Mouse (Mus musculus) splenic B cell, adult 2 months (primary cell): ENCODE results near the gene Oxnad1.
"Not testable (repeated sequence)": the region's sequence is repeated elsewhere in the genome, so short reads cannot be mapped to it uniquely, and the experiment has no call there.

ENCODE experiments used
- DNase-seq: peaks from one replicate; pipeline ENCODE4 v3.0.0-alpha.2; 2011; ENCODE audit warnings: low read depth, low spot score
- H3K27me3 ChIP-seq: 2 replicates; pipeline ENCODE4 v1.6.1; 2012; ENCODE audit warnings: mild to moderate bottlenecking, low read length, moderate library complexity, mixed read lengths; ENCODE audit not compliant: control insufficient read depth, poor library complexity, insufficient read depth, severe bottlenecking
- H3K36me3 ChIP-seq: 2 replicates; pipeline ENCODE4 v1.6.1; 2012; ENCODE audit warnings: mild to moderate bottlenecking, low read length, moderate library complexity, mixed read lengths; ENCODE audit not compliant: control insufficient read depth, poor library complexity, insufficient read depth, severe bottlenecking

The Oxnad1 gene

DNA sequence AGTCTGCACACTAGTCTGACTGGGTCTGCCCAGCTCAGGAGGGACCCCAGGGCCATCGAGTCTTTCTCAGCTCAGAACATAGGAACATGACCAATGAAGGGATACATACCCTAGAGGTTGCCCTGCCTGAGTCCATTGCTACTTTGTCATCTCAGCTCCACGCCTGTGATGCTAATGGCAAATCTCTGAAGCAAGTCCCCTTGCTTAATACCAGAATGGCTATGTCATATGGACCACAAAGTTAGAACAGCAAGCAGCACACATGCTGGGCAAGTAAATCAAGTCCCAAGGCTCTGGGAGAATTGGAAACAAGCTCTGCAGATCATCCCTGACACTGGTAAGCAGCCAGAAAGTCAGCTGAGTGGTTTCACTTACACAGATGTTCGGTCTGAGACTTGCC is 13.8 kb downstream of the Oxnad1 start:
- DNase-seq: no peak
- no peaks in the 10 kb centered on the region for H3K27me3 ChIP-seq
- H3K36me3 ChIP-seq: peaks cover 11% of the 10 kb centered on the region

DNA sequence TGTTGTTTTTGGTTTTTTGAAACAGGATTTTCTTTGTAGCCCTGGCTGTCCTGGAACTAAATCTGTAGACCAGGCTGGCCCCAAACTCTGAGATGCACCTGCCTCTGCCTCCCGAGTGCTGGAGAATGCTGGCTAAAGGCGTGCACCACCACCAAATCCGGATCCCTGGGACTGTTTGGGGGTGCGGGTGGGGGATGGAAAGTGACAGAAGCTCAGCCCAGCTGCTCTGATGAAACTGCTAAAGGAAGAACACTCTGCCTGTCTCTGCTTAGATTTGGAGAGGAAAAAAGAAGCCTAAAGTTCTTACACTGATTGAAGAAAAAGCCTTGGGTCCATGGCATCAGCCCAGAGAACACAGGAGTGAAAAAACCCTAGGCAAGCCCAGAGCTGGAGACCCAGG is 18.4 kb downstream of the Oxnad1 start:
- DNase-seq: no peak
- Histone ChIP-seq H3K27me3 (no peaks in the 10 kb centered on the region), H3K36me3 (peaks cover 9% of the 10 kb centered on the region)

DNA sequence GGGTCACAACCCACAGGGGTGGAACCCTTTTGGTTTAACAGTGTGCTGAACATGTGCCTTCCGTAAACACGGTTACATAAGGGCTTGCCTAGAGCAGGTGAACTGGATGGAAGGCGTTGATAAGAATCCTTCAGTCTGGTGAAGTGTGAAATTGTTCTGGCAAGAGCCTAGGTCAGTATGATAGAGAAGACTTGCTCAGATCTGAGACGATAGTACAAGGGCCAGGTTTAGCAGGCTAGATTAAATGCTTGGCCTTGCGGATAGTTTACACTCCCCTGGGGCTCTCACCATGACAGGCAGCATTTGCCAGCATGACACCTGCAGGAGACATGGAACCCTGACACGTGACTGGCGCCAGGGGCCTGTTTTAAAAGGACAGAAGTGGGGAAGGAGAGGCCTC is 20.5 kb downstream of the Oxnad1 start:
- DNase-seq: no peak
- Histone ChIP-seq H3K27me3 (no peaks in the 10 kb centered on the region), H3K36me3 (no peaks in the 10 kb centered on the region; the same call in 1 of the 2 replicates)

DNA sequence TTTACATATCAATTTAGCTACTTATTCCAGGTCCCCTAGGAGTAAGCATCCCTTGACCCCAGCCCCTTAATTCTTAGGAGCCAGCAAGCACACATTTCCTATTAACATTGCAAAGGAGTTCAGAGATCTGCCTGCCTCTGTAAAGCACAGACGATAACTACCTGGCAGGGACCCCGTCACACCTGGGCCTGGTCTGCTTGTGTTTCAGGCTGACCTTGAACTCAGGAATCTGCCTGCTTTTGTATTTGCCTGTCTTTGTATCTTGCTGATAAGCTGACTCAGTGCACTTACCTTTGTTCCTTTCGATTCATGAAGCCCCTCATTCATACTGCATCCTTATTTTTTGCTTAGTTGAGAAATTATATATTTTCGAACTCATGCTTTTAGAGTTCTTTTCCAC is 21.7 kb downstream of the Oxnad1 start:
- H3K27me3 ChIP-seq: no peaks in the 10 kb centered on the region
- H3K36me3 ChIP-seq: no peaks in the 10 kb centered on the region
- no peak for DNase-seq

DNA sequence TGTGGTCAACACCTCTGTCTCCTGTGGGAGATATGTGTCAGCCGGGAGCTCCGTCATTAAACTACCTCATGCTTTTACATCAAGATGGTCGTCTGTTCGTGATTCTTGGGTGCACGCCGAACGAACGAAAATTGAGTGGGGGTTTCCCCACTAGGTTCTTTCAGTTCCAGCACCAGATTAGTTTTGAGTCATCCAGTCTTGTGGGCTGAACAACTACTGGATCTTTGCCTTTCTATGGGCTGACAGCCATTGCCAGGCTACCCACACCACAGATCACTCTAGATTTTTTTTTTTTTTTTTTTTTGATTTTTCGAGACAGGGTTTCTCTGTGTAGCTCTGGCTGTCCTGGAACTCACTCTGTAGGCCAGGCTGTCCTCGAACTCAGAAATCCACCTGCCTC is 26.9 kb downstream of the Oxnad1 start:
- H3K36me3 ChIP-seq, H3K27me3 ChIP-seq, DNase-seq: not testable (repeated sequence)

DNA sequence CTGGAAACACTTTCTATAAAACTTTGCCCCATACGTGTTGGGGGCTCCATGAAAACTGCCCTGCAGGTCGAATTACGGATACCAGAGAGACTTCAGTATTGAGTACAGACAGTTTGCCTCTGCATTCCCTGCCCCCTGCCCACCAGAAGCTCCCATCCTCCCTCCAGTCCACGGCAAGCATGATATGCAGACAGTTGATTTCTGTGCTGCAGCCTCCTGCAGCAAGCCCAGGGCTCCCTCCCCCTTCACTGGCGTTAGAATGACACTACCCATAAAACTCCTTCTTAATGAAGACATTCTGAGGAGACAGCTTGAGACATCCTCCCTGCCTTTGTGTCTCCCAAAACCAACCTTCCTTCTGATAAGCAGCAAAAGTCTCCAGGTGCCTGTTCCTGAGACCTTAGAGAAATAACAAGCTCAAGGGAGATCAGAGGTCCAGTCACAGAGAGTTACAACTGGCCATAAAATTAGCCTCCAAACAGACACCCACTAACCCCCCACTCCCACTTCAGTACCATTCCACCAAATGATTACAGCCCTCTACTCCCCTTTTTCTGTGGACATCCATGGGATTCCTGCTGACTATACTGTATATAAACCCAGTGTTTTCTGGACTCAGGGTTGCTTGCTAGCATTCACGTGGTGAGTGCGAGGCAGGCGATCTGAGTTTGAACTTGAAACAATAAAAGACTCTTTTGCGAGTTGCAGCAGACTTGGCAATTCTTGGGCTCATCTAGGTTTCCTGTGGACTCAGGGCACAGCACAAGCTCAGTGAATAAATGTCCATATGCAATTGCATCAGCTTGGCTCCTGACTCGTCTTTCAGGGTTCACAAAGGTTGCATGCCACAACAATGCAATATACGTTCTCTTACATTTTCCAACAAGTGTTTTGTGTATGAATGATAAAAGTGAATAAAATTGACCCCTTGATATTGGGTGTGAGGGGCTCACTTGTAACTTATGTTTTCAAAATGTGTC is 36.1 kb downstream of the Oxnad1 start:
- DNase-seq: no peak
- Histone ChIP-seq H3K36me3 (no peaks in the 10 kb centered on the region), H3K27me3 (no peaks in the 10 kb centered on the region)

DNA sequence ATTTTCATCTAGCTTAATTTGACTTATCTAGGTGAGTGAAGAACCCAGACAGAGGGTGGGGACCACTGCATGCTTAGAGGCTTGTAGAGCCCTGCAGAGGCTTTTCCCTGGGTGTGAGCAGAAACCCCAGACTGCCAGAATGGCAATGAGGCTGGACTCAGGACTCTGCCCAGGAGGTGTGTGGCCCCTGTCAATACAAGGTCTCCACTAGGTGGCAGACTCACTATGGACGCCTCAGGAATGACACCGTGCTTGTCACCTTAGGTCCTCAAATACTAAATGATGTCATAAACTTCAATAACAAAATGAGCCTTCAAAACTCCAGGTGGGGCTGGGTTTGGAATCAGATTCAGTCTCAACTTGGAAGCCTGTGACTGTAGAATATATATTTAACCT is 36.7 kb downstream of the Oxnad1 start:
- peak; percentile 68 for DNase-seq
- H3K36me3 ChIP-seq: no peaks in the 10 kb centered on the region
- no peaks in the 10 kb centered on the region for H3K27me3 ChIP-seq

DNA sequence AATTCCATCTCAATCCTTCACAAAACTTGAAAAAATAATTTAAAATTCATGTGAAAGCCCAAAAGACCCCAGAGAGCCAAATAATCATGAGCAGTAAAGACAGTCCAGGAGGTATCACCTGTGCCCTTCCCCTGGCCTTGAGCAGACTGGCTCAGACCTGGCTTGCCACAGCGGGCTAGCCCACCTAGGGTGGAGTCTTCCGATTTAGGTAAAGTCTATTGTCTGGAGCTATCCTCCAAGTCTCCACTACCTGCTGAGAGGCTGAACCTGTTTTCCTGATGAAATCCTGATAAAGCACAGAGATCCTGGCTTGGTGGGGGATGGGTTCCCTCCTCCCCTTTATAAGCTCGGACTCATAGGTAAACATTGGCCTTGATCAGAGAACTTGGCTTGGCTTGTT is 39.1 kb downstream of the Oxnad1 start:
- H3K27me3 ChIP-seq: no peaks in the 10 kb centered on the region
- no peaks in the 10 kb centered on the region for H3K36me3 ChIP-seq
- no peak for DNase-seq

DNA sequence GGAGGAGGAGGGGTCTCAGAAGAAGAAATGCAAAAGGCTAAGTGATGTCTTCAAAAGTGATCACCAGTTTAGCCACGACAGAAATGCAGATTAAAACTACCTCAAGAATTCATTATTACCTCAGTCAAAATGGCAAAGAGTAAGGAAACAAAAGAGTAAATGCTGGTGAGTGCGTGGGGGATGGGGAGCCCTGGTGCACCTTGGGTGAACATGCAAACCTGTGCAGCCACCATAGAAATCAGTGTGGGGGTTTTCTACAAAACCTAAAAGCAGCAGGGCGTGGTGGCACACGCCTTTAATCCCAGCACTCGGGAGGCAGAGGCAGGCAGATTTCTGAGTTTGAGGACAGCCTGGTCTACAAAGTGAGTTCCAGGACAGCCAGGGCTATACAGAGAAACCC is 40.1 kb downstream of the Oxnad1 start:
- H3K36me3 ChIP-seq, DNase-seq, H3K27me3 ChIP-seq: not testable (repeated sequence)

DNA sequence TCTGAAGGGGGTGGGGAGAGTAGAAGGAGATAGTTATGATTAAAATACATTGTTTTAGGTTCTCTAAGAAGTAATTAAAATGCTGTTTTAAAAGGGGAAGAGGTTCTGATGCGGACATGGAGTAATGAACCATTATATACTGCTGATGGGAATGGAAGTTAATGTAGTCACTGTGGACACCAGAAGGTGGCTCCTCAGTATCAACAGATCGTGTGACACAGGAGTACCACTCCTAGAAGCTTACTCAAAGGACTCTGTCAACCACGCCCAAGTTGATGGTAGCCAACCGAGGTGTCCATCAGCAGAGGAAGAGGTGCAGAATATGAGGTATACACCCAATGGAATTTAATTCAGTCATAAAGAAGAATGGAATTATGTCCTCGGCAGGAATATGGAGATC is 43.2 kb downstream of the Oxnad1 start:
- Histone ChIP-seq H3K27me3 (no peaks in the 10 kb centered on the region), H3K36me3 (no peaks in the 10 kb centered on the region)
- peak; percentile 6 for DNase-seq

DNA sequence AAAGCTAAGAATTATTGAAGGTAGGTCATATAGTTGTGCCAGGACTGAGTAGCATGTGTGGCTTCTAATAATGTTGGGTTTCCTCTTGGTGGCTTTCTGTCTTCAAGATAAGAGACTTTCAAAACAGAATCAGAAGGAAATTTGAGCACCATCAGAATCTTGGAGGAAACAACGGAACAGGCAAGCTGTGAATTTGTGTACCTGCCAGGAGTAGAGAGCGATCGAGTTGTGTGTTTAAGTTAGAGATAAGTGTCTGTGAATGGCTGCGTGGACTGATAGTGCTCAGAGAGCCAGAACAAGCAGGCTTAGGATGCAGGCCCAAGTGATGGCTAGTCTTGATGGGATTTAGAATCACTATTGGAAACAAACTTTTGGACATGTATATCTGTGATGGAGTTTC is 46.7 kb downstream of the Oxnad1 start:
- Histone ChIP-seq H3K36me3 (no peaks in the 10 kb centered on the region), H3K27me3 (no peaks in the 10 kb centered on the region)
- DNase-seq: no peak

DNA sequence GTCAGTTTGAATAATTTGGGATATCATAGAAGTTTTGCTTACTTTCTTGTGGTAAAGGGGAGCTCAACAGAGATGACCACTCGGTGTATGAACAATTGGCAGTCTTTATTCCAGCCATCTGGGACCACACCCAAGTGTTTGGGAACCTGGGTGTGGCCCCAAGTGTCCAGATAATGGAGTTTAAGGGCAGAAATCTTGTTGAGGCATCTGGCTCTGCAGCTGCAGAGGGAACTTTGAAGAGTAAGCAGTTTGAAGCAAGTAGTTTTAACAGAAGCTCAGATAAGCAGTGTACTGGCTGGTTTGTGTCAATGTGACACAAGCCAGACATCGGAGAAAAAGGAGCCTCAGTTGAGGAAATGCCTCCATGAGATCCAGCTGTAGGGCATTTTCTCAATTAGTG is 49.1 kb downstream of the Oxnad1 start:
- no peak for DNase-seq
- Histone ChIP-seq H3K36me3 (no peaks in the 10 kb centered on the region), H3K27me3 (no peaks in the 10 kb centered on the region)

DNA sequence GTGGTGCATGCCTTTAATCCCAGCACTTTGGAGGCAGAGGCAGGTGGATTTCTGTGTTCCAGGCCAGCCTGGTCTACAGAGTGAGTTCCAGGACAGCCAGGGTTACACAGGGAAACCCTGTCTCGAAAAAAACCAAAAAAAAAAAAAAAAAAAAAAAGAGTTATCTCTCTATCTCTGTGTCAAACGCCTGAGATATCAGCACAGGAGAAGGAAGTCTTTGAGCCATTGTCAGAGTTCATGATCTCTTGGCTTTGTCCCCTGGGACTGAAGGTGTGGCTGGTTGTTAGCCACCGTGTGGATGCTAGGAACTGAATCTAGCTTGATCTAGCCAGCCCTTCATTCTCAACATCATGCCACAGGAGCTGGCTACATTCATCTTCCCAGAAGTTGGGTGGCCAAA is 51.3 kb downstream of the Oxnad1 start:
- not testable (repeated sequence) for H3K36me3 ChIP-seq, H3K27me3 ChIP-seq, DNase-seq

DNA sequence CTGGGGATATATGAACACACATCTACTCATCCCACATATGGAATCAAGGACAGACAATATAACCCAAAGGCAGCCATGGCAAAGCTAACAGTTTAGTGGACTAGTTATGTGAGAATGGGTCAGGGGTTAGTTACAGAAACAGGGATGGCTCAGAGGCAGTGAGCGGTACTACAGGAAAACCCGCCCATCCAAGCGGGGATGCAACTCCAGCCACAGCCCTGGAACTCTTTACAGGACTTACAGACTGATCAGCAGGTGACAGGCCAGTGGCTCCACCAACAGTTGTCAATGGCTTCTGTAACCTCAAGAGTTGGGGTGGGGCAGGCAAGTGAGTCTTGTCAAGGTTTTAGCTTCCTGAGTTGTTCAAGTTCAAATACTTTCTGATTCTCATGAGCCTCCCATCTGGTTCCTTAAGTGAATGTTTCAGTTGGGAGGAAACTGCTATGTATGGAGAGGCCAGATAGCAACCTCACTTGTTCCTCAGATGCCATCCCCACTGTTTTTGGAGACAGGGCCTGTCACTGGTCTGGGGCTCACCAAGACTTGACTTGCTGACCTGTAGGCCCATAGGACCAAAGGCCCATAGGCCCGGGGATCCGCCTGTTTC is 55.3 kb downstream of the Oxnad1 start:
- Histone ChIP-seq H3K36me3 (no peaks in the 10 kb centered on the region), H3K27me3 (no peaks in the 10 kb centered on the region)
- no peak for DNase-seq

DNA sequence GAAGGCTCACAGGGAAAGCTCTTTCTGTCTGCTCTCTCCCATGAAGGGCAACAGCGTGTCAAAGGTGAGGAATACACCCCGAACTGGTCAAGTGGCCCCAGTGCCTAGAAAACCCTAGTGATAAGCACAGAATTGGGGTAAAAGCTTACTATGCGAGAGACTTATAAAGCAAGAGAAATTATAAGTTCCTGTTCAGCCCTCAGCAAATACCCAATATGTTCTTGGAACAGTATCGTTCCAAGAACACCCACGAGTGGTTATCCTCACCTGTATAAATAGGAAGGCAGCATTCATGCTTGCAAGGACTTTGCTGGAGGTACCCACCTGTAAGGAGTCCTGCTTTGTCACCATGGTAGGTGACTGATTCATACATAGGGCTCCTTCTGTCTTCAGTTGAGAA is 56.5 kb downstream of the Oxnad1 start, which contains the start of gene Msmb:
Gene Msmb (plus strand): TSS at position 301 of the 400 bp plus-strand sequence.
- no peak for DNase-seq
- H3K36me3 ChIP-seq: no peaks in the 10 kb centered on the region

More for the DNA sequence above, 56.5 kb downstream of the Oxnad1 start, which contains the start of gene Msmb:
- no peaks in the 10 kb centered on the region for H3K27me3 ChIP-seq
